Mouse (Mus musculus): ENCODE measurements around the gene Prkag2. TPM values are rescaled to one million over a fixed set of nuclear protein-coding genes. Genes with fewer than 3 reads are reported as not detected.
A peak's percentile ranks its signal among the peaks of the same experiment; 100 is the strongest.

Gene Prkag2
- polyA plus RNA-seq, 1 experiment from 2014 or later, result 4.3 TPM

DNA sequence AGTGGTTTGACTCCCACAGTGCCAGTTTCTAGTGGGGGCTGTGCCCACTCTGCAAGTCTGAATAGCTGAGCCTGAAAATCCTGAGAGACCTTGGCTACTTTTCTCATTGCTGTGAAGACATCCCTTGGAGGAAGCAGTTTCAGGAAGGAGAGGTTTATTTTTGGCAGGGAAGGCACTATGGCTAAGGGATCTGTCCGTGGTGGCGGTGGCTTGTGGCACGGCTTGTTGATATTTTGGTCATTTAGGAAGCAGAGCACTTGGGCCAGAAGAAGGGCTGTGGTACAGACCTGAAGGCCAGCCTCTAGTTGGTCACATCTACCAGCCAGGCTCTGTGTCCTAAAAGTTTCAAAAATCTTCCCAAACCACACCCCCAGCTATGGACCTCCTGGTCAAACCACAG, 140.7 kb downstream of the Prkag2 start:
- Histone ChIP-seq H3K4me2 (no peak overlapping the region), H3K27ac (no peak overlapping the region)
- WGBS (ENCODE audit: insufficient replicate concordance), result 41% methylated on average over 3 of the region's 3 CpGs

GRCm38 (mm10) chr5:24958596-24958995, 141.8 kb downstream of the Prkag2 start:
- 66% methylated on average over 5 of the region's 5 CpGs for WGBS (ENCODE audit: insufficient replicate concordance)
- no peak overlapping the region for H3K4me2 ChIP-seq
- no peak overlapping the region for H3K4me3 ChIP-seq (replicated peaks)
- DNase-seq (no peak), ATAC-seq (ENCODE audit: low read depth) (no peak)
- H3K27me3 ChIP-seq, result no peaks in the 10 kb centered on the region
- H3K9me3 ChIP-seq (replicated peaks), result no peaks in the 10 kb centered on the region
- H3K36me3 ChIP-seq, result no peaks in the 10 kb centered on the region
- H3K4me1 ChIP-seq (replicated peaks), result no peaks in the 10 kb centered on the region
- no peak overlapping the region for H3K27ac ChIP-seq
- H3K9ac ChIP-seq, result no peak overlapping the region

More for the DNA sequence above, 140.7 kb downstream of the Prkag2 start:
- Histone ChIP-seq H3K27me3 (no peaks in the 10 kb centered on the region), H3K9ac (no peak overlapping the region), H3K9me3 (replicated peaks) (no peaks in the 10 kb centered on the region), H3K4me1 (replicated peaks) (no peaks in the 10 kb centered on the region), H3K4me3 (replicated peaks) (no peak overlapping the region), H3K36me3 (no peaks in the 10 kb centered on the region)
- DNase-seq (no peak), ATAC-seq (ENCODE audit: low read depth) (no peak)

DNA sequence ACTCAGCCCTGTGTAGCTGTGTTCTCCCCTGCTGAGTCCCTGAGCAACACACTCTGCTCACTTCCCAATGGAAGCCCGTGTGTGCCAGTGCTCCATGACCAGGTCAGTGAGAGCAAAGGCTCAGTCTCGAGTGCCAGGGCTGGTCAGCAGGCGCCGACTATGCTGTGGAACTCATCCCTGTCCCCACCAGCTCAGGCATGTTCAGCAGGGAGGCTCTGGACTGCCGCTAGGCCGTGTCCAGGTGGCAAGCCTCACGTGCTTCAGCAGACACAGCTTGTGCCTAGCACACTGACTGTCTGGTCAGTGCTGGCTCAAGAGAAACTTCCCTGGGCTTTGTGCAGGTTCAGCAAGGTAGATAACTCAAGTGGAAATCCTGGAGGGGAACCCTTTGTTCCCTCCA, 143.6 kb downstream of the Prkag2 start:
- ATAC-seq (ENCODE audit: low read depth), result no peak

GRCm38 (mm10) chr5:24952842-24953741, 147.3 kb downstream of the Prkag2 start:
- DNase-seq, result no peak
- Histone ChIP-seq H3K27ac (no peak overlapping the region), H3K4me3 (replicated peaks) (no peak overlapping the region), H3K4me1 (replicated peaks) (no peaks in the 10 kb centered on the region), H3K9me3 (replicated peaks) (no peaks in the 10 kb centered on the region), H3K9ac (no peak overlapping the region), H3K4me2 (no peak overlapping the region), H3K27me3 (no peaks in the 10 kb centered on the region), H3K36me3 (no peaks in the 10 kb centered on the region)
- 49% methylated on average over 16 of the region's 16 CpGs for WGBS (ENCODE audit: insufficient replicate concordance)
- ATAC-seq (ENCODE audit: low read depth), result no peak

More for the DNA sequence above, 143.6 kb downstream of the Prkag2 start:
- DNase-seq, result no peak
- Histone ChIP-seq H3K27me3 (no peaks in the 10 kb centered on the region), H3K4me1 (replicated peaks) (no peaks in the 10 kb centered on the region), H3K4me2 (no peak overlapping the region), H3K27ac (no peak overlapping the region), H3K9ac (no peak overlapping the region), H3K9me3 (replicated peaks) (no peaks in the 10 kb centered on the region), H3K36me3 (no peaks in the 10 kb centered on the region), H3K4me3 (replicated peaks) (no peak overlapping the region)
- 71% methylated on average over 7 of the region's 7 CpGs for WGBS (ENCODE audit: insufficient replicate concordance)

GRCm38 (mm10) chr5:24952212-24952611, 148.2 kb downstream of the Prkag2 start:
- Histone ChIP-seq H3K4me2 (no peak overlapping the region), H3K27me3 (no peaks in the 10 kb centered on the region), H3K27ac (no peak overlapping the region), H3K4me1 (replicated peaks) (no peaks in the 10 kb centered on the region), H3K4me3 (replicated peaks) (no peak overlapping the region), H3K9ac (no peak overlapping the region), H3K9me3 (replicated peaks) (no peaks in the 10 kb centered on the region), H3K36me3 (no peaks in the 10 kb centered on the region)
- no peak for DNase-seq
- 52% methylated on average over 6 of the region's 6 CpGs for WGBS (ENCODE audit: insufficient replicate concordance)
- ATAC-seq (ENCODE audit: low read depth), result no peak

GRCm38 (mm10) chr5:24950891-24951574, 149.4 kb downstream of the Prkag2 start:
- Histone ChIP-seq H3K36me3 (no peaks in the 10 kb centered on the region), H3K4me3 (replicated peaks) (no peak overlapping the region), H3K9ac (no peak overlapping the region), H3K27me3 (no peaks in the 10 kb centered on the region), H3K27ac (no peak overlapping the region), H3K4me1 (replicated peaks) (no peaks in the 10 kb centered on the region), H3K4me2 (no peak overlapping the region), H3K9me3 (replicated peaks) (no peaks in the 10 kb centered on the region)
- no peak for DNase-seq
- WGBS (ENCODE audit: insufficient replicate concordance), result 63% methylated on average over 7 of the region's 7 CpGs
- no peak for ATAC-seq (ENCODE audit: low read depth)

DNA sequence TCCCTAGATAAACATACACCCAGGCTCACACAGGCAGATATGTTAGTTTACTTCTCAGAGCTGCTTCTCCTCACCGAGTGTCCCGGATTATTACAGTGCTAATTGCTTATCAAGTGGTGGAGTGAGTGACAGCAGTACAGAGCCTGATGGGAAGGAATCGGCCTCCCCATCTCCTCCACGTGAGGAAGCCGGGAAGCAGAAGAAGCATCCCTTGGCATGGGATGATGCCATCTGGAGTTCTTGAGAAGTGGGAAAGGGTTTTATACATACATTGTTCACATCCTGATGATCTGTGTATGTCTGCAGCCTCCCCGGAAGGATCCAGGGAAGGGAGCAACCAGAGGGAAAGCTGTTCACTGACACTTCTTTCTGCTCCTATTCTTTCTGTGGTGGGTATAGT, 150.4 kb downstream of the Prkag2 start:
- no peak overlapping the region for H3K9ac ChIP-seq
- H3K36me3 ChIP-seq, result no peaks in the 10 kb centered on the region
- ATAC-seq (ENCODE audit: low read depth) (no peak), DNase-seq (no peak)
- no peaks in the 10 kb centered on the region for H3K27me3 ChIP-seq
- no peak overlapping the region for H3K4me2 ChIP-seq
- H3K4me1 ChIP-seq (replicated peaks), result no peaks in the 10 kb centered on the region
- WGBS (ENCODE audit: insufficient replicate concordance), result 63% methylated on average over 6 of the region's 6 CpGs
- H3K4me3 ChIP-seq (replicated peaks), result no peak overlapping the region
- H3K27ac ChIP-seq, result no peak overlapping the region
- no peaks in the 10 kb centered on the region for H3K9me3 ChIP-seq (replicated peaks)

- 53% methylated on average over 5 of the region's 5 CpGs for WGBS (ENCODE audit: insufficient replicate concordance)
- peaks cover 11% of the 10 kb centered on the region for H3K4me1 ChIP-seq (replicated peaks)
- H3K9ac ChIP-seq, result no peak overlapping the region
- no peak overlapping the region for H3K4me3 ChIP-seq (replicated peaks)
- no peak for DNase-seq
- no peaks in the 10 kb centered on the region for H3K36me3 ChIP-seq
- H3K4me2 ChIP-seq, result no peak overlapping the region
- H3K27ac ChIP-seq, result no peak overlapping the region
- 0 out of 2 replicates have a peak, but pooled peaks cover 7% of the 10 kb centered on the region for H3K9me3 ChIP-seq (replicated peaks)
- no peaks in the 10 kb centered on the region for H3K27me3 ChIP-seq
- no peak for ATAC-seq (ENCODE audit: low read depth)
Observed at GRCm38 (mm10) chr5:24938046-24938822, 162.2 kb downstream of the Prkag2 start.

- Histone ChIP-seq H3K27ac (no peak overlapping the region), H3K4me1 (replicated peaks) (peaks cover 16% of the 10 kb centered on the region), H3K36me3 (no peaks in the 10 kb centered on the region), H3K9me3 (replicated peaks) (0 out of 2 replicates have a peak, but pooled peaks cover 7% of the 10 kb centered on the region), H3K4me2 (no peak overlapping the region), H3K27me3 (no peaks in the 10 kb centered on the region), H3K4me3 (replicated peaks) (no peak overlapping the region), H3K9ac (peak overlapping the region; percentile 1; the same call in 1 of the 2 replicates)
- 17% methylated on average over 8 of the region's 8 CpGs for WGBS (ENCODE audit: insufficient replicate concordance)
- DNase-seq (no peak), ATAC-seq (ENCODE audit: low read depth) (peak; percentile 29; the same call in 1 of the 2 replicates)
Observed at GRCm38 (mm10) chr5:24936451-24936850, 164.0 kb downstream of the Prkag2 start.

DNA sequence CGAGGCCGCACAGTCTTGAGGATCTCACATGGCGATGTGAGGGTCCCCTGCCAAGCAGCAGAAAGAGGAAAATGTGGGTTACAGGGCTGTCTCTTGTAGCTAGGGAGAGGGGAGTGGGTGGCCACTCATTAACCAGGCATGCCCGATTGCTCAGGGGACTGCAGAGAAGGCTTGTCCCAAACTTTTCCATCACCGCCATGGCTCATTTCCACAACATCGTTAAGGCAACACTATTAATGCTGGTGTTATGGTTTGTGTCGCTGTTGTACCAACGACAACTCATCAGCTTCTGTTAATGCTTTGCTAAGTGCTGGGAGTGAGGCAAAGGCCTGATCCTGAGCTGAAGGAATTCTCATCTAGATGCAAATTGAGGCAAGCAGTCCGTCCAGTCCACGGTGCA, 165.0 kb downstream of the Prkag2 start:
- WGBS (ENCODE audit: insufficient replicate concordance), result 85% methylated on average over 10 of the region's 10 CpGs
- 0 out of 2 replicates have a peak, but pooled peaks cover 7% of the 10 kb centered on the region for H3K9me3 ChIP-seq (replicated peaks)
- H3K4me3 ChIP-seq (replicated peaks), result no peak overlapping the region
- no peaks in the 10 kb centered on the region for H3K27me3 ChIP-seq
- H3K4me1 ChIP-seq (replicated peaks), result peaks cover 21% of the 10 kb centered on the region
- DNase-seq (no peak), ATAC-seq (ENCODE audit: low read depth) (no peak)
- no peak overlapping the region for H3K27ac ChIP-seq
- no peaks in the 10 kb centered on the region for H3K36me3 ChIP-seq
- H3K4me2 ChIP-seq, result no peak overlapping the region
- H3K9ac ChIP-seq, result no peak overlapping the region

- H3K9ac ChIP-seq, result no peak overlapping the region
- peaks cover 35% of the 10 kb centered on the region for H3K4me1 ChIP-seq (replicated peaks)
- DNase-seq, result no peak
- H3K4me3 ChIP-seq (replicated peaks), result no peak overlapping the region
- ATAC-seq (ENCODE audit: low read depth), result no peak
- H3K9me3 ChIP-seq (replicated peaks), result 0 out of 2 replicates have a peak, but pooled peaks cover 7% of the 10 kb centered on the region
- no peak overlapping the region for H3K27ac ChIP-seq
- no peaks in the 10 kb centered on the region for H3K27me3 ChIP-seq
- 69% methylated on average over 1 of the region's 1 CpGs for WGBS (ENCODE audit: insufficient replicate concordance)
- no peak overlapping the region for H3K4me2 ChIP-seq
- H3K36me3 ChIP-seq, result no peaks in the 10 kb centered on the region
Observed at GRCm38 (mm10) chr5:24933760-24934159, 166.7 kb downstream of the Prkag2 start.

Data from liver, embryonic 13.5 days (tissue).